Mouse (Mus musculus) testis, adult 2 months (tissue): ENCODE data around the gene Podnl1. TPM values are rescaled to one million over a fixed set of nuclear protein-coding genes. Genes with fewer than 3 reads are reported as not detected.

Source experiments
- H3K27ac ChIP-seq: fragments of 200-500 bp; 2 replicates; pipeline ENCODE4 v1.5.1; 2012; ENCODE audit warnings: low read depth, low read length; ENCODE audit not compliant: control insufficient read depth, insufficient read depth
- H3K27me3 ChIP-seq: fragments of 200-500 bp; 2 replicates; pipeline ENCODE4 v1.6.1; 2012; ENCODE audit warnings: mild to moderate bottlenecking, low read length, moderate library complexity; ENCODE audit not compliant: control insufficient read depth, insufficient read depth
- H3K36me3 ChIP-seq: fragments of 200-500 bp; 2 replicates; pipeline ENCODE4 v1.6.1; 2012; ENCODE audit warnings: mild to moderate bottlenecking, low read length; ENCODE audit not compliant: control insufficient read depth, insufficient read depth
- H3K4me1 ChIP-seq: fragments of 200-500 bp; 2 replicates; pipeline ENCODE4 v1.6.1; 2012; ENCODE audit warnings: low read length; ENCODE audit not compliant: control insufficient read depth, insufficient read depth
- H3K4me3 ChIP-seq: fragments of 200-500 bp; 2 replicates; pipeline ENCODE4 v1.5.1; 2012; ENCODE audit warnings: low read depth, mild to moderate bottlenecking, low read length, moderate library complexity, mixed read lengths; ENCODE audit not compliant: control insufficient read depth
- CTCF ChIP-seq: fragments of 200-500 bp; IDR thresholded peaks from 2 replicates; pipeline ENCODE4 v1.5.1; 2012; ENCODE audit warnings: low read depth, mild to moderate bottlenecking, inconsistent platforms, low read length, moderate library complexity; ENCODE audit not compliant: control insufficient read depth, insufficient read depth, insufficient replicate concordance
- POLR2A ChIP-seq: fragments of 200-500 bp; IDR thresholded peaks from 2 replicates; pipeline ENCODE4 v1.6.1; 2012; ENCODE audit warnings: low read depth, mild to moderate bottlenecking, inconsistent platforms, low read length, moderate library complexity; ENCODE audit not compliant: control insufficient read depth
- polyA plus RNA-seq: library from polyadenylated mRNA; depleted of rRNA; stranded (reverse); fragments of >200 nt; gene quantifications from 2 replicates; pipeline ENCODE4 v1.2.3, GENCODE M21; 2012

Gene Podnl1
- polyA plus RNA-seq, 1 experiment, result 0.07 TPM

DNA sequence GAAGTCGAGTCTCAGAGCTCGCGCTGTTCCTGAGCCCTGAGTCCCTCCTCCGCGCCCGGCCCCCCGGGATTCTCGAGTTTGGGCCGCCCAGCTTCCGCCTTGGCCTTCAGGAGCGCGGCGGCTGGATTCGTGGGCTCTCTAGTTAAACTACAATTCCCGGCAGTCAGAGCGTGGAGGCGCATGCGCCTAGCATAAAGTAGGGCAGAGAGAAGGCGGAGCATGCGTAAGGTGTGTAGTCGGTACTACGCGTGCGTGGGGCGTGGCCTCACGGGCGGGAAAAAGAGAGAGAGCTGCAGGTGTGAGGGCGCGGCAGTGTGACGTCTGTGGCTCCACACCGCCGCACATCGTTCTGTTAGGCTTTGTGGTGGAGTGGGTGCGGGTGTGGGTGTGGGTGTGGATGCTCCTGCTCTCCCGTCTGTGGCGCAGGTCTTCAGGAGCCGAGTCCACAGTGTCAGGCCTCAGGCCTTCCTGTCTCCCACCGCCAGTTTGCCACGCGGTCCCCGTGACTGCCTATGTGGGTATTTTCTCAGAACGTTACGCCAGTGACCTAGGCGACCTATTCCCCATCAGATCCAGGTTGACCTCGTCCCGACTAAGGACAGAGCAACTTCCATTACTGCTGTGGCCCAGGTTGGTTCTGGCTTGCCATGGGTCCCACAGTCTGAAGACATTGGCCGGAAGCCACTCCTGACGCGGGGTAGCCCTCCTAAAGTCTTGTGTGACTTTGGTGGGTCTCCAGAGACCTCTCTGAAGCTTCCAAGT, 22.2 kb downstream of the Podnl1 start, which contains the start of the genes Cc2d1a and 4930432K21Rik:
TSS of gene Cc2d1a (minus strand) at position 168 of the 762 bp plus-strand sequence.
TSS of gene 4930432K21Rik (plus strand) at position 257 of the 762 bp plus-strand sequence.
- Histone ChIP-seq H3K4me1 (peaks cover 6% of the 10 kb centered on the region), H3K36me3 (no peaks in the 10 kb centered on the region; the same call in 1 of the 2 replicates), H3K4me3 (peak within 1 kb of the TSS; percentile 89), H3K27me3 (no peaks in the 10 kb centered on the region), H3K27ac (peak within 1 kb of the TSS; percentile 82)
- TF ChIP-seq POLR2A (peak; percentile 93; the same call in 1 of the 2 replicates), CTCF (no peak)

DNA sequence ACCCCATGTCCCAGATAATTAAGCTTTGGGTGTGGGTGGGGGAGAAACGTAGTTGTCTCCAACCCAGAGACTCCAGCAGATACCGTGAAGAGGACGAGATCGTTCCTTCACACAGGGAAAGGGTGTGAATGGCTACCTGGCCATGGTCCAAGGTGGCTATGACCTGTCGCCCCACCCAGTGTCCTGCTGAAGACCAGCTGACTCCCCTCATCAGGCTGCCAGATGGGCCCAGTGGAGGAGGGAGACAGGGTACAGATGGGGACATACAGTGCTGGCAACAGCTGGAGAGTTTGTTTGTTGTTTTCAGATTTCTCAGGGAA, 22.7 kb downstream of the Podnl1 start:
- Histone ChIP-seq H3K27me3 (no peaks in the 10 kb centered on the region), H3K36me3 (no peaks in the 10 kb centered on the region; the same call in 1 of the 2 replicates), H3K4me1 (peaks cover 6% of the 10 kb centered on the region), H3K4me3 (peak overlapping the region; percentile 89), H3K27ac (peak overlapping the region; percentile 82)
- TF ChIP-seq CTCF (no peak), POLR2A (peak; percentile 26; the same call in 1 of the 2 replicates)

DNA sequence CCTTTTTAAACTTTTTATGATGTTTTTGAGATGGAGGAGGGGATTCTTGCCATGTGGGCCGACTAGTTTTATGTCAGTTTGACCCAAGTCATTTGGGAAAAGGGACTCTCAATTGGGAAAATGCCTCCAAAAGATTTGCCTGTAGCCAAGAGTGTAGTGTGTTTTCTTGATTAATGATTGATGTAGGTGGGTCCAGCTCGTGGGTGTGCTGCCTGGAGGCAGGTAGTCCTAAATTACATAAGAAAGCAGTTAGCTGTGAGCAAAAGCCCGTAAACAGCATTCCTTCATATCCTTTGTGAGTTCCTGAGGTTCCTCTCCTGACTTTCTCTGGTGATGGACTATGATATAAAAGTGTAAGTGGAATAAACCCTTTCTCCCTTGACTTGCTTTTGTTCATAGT, 23.4 kb downstream of the Podnl1 start:
- Histone ChIP-seq H3K27me3 (no peaks in the 10 kb centered on the region), H3K4me1 (peaks cover 6% of the 10 kb centered on the region), H3K27ac (no peak overlapping the region), H3K36me3 (no peaks in the 10 kb centered on the region), H3K4me3 (peak overlapping the region; percentile 59; the same call in 1 of the 2 replicates)
- TF ChIP-seq CTCF (no peak), POLR2A (no peak)

DNA sequence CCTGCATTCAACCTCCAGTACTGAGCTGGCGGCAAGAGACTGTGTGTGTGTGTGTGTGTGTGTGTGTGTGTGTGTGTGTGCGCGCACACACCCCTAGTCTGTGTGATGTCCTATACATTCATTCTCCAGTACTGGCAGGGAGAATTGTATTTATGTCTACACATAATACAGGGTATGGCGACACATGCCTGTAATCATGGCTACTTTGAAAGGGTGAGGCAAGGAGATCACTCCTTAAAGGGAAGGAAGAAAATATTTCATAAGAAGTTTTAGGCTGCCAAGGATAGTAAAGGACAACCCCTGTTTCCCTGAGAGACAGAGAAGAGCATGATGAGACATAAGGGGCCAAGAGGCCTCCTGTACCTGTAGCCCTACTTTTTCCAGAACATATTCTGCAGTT, 31.8 kb downstream of the Podnl1 start:
- no peak for TF ChIP-seq CTCF
- no peak for TF ChIP-seq POLR2A
- Histone ChIP-seq H3K27ac (no peak overlapping the region), H3K4me1 (no peaks in the 10 kb centered on the region), H3K27me3 (no peaks in the 10 kb centered on the region), H3K36me3 (no peaks in the 10 kb centered on the region; the same call in 1 of the 2 replicates), H3K4me3 (no peak overlapping the region)

GRCm38 (mm10) chr8:84167696-84168095, 41.9 kb downstream of the Podnl1 start:
- H3K36me3 ChIP-seq, result peaks cover 1% of the 10 kb centered on the region
- H3K4me1 ChIP-seq, result no peaks in the 10 kb centered on the region
- TF ChIP-seq POLR2A (no peak), CTCF (no peak)
- H3K4me3 ChIP-seq, result no peak overlapping the region
- no peaks in the 10 kb centered on the region for H3K27me3 ChIP-seq
- H3K27ac ChIP-seq, result no peak overlapping the region

- Histone ChIP-seq H3K4me1 (no peaks in the 10 kb centered on the region; the same call in none of the 2 replicates), H3K36me3 (no peaks in the 10 kb centered on the region; the same call in none of the 2 replicates), H3K27me3 (no peaks in the 10 kb centered on the region), H3K4me3 (no peak overlapping the region), H3K27ac (no peak overlapping the region)
- TF ChIP-seq POLR2A, result no peak
- TF ChIP-seq CTCF, result no peak
These were observed 44.3 kb downstream of the Podnl1 start for GRCm38 (mm10) chr8:84170096-84170495.

- no peaks in the 10 kb centered on the region for H3K27me3 ChIP-seq
- no peak for TF ChIP-seq CTCF
- TF ChIP-seq POLR2A, result no peak
- H3K4me1 ChIP-seq, result peaks cover 2% of the 10 kb centered on the region
- no peak overlapping the region for H3K27ac ChIP-seq
- no peaks in the 10 kb centered on the region; the same call in none of the 2 replicates for H3K36me3 ChIP-seq
- peak overlapping the region; percentile 44 for H3K4me3 ChIP-seq
These were observed 48.1 kb downstream of the Podnl1 start for GRCm38 (mm10) chr8:84173861-84174260.
